Mouse (Mus musculus) mature B cell (primary cell): Measurements from ENCODE around the gene Gm21820.
"Not testable (repeated sequence)": the region's sequence is repeated elsewhere in the genome, so short reads cannot be mapped to it uniquely, and the experiment has no call there.

Experiments used
- in situ Hi-C: fragments of 300-500 bp; cut with MboI; formaldehyde crosslinking; loops from 2 replicates; pipeline ENCODE4 v1.14.3; 2019

Gm21820 gene

GRCm38 (mm10) chrY:5249341-5249740 is at the start of gene Gm21820:
Gene Gm21820, minus strand, starts transcription at chrY:5249441.
- in situ Hi-C loops, result not testable (repeated sequence)
